In the genomic region with DNA sequence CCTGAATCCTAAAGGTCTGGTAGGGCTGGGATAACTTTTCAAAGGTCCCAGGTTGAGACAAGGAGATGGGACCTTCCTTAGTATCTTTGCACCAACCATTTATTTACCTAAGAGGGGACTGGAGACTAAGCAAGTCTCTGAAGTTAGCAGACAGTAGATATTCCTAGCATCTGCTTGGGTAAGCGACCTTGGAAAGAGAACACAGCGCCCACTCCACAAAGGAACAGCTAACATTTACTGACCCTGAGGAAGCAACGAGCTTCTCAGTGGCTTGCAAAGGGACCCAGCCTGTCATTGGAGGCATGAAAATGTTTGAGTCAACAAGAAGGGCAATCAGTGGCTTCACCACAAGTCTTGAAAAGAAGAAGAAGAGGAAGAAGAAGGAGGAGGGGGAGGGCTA, we compare ENCODE assay signal across 18 mouse cellular contexts. TPM values are rescaled to one million over a fixed set of nuclear protein-coding genes. Genes with fewer than 3 reads are reported as not detected.
DNase-seq lines count a peak whose midpoint lies in the region; ATAC-seq lines count a peak whose summit lies in the region.
"Had no signal": no experiment of that assay in that cellular context is flagged by ENCODE, and none has a peak within 500 bp of the region (broad histone marks: within the 10 kb centered on the region; RNA-seq: fewer than 3 reads in every experiment).

No protein-coding gene starts in this region.

- DNase-seq in adrenal gland, postnatal 10 days: peak; percentile 25
- no peak for DNase-seq in adrenal gland, postnatal 25 days
- DNase-seq in kidney, postnatal 14 days: peak; percentile 13
- no peak for DNase-seq in kidney, adult 11 months
- peak; percentile 27 for DNase-seq in 416B (ENCODE audit: low read depth)
- DNase-seq in left cerebral cortex, adult 9 months (ENCODE audit: low spot score in 2 of 2): no peak
- DNase-seq: B cell, adult 2 months; cerebellum, adult 11 months; cerebellum, adult 9-10 months; cerebellum, postnatal 36 days; gastrocnemius, postnatal 14 days; heart, adult 18-20 months; retina, postnatal 1 day; right cerebral cortex, postnatal 14 days had no signal

- ATAC-seq in granulocyte monocyte progenitor cell, adult 5-6 weeks (replicated peaks; ENCODE audit: poor library complexity, severe bottlenecking): peak; percentile 30; the same call in 1 of the 2 replicates
- ATAC-seq: forebrain, embryonic 13.5 days; intestine, postnatal 0 days; midbrain, embryonic 16.5 days had no signal

RNA-seq across cellular contexts. Expression of gene Zdhhc17, which starts 40.1 kb away (rescaled TPM):
- 10 to 100 TPM; 29.7 to 37.4 TPM for total RNA-seq in adrenal gland, postnatal 10 days (2021)
- 33.6 and 45.1 TPM in 2 replicates for total RNA-seq in adrenal gland, postnatal 25 days (2021)
- total RNA-seq in granulocyte monocyte progenitor cell, adult 5-6 weeks (2014; fragmentation: Nextera tagmentation): 24.2 and 26.7 TPM in 2 replicates
- 15.3 and 22.0 TPM in 2 replicates for total RNA-seq in granulocyte monocyte progenitor cell, adult 5-6 weeks (2017)

Comparison
In these comparisons a context has a peak if more than half of its experiments do, and no peak if none do; other contexts are left out.
1. DNase-seq: peak in adrenal gland, postnatal 10 days (single experiment), kidney, postnatal 14 days (single experiment) and 416B (single experiment); none in adrenal gland, postnatal 25 days (single experiment), kidney, adult 11 months (single experiment) and left cerebral cortex, adult 9 months (0 of 2).